Comparison of ENCODE assay signal across 8 mouse cellular contexts in genomic region chr17:35064378-35064877, GRCm38 (mm10). TPM values are rescaled to one million over a fixed set of nuclear protein-coding genes. Genes with fewer than 3 reads are reported as not detected.
DNase-seq lines count a peak whose midpoint lies in the region; ATAC-seq and TF ChIP-seq lines count a peak whose summit lies in the region.

No protein-coding gene starts in this region.

- TF ChIP-seq CTCF in liver, embryonic 14.5 days (IDR thresholded peaks at IDR 0.05; ENCODE audit: low read depth) = no peak

- H3K36me3 ChIP-seq in kidney, embryonic 15.5 days = peaks cover 30% of the 10 kb centered on the region
- peaks cover 32% of the 10 kb centered on the region for H3K36me3 ChIP-seq in forebrain, embryonic 13.5 days (ENCODE audit: poor library complexity, severe bottlenecking)
- no peaks in the 10 kb centered on the region for H3K36me3 ChIP-seq in liver, embryonic 14.5 days (replicated peaks; ENCODE audit: control insufficient read depth, insufficient read depth, low read depth)

- WGBS in kidney, embryonic 15.5 days = 33% methylated on average over 10 of the region's 10 CpGs
- WGBS in forebrain, embryonic 13.5 days = 34% methylated on average over 10 of the region's 10 CpGs
- WGBS in liver, embryonic 14.5 days (ENCODE audit: insufficient replicate concordance) = 25% methylated on average over 10 of the region's 10 CpGs

- no peak for TF ChIP-seq EP300 in liver, embryonic 14.5 days (IDR thresholded peaks at IDR 0.05; ENCODE audit: low read depth)

- no peak overlapping the region for H3K9ac ChIP-seq in kidney, embryonic 15.5 days
- peak overlapping the region; percentile 8; the same call in 1 of the 2 replicates for H3K9ac ChIP-seq in forebrain, embryonic 13.5 days
- no peak overlapping the region for H3K9ac ChIP-seq in liver, embryonic 14.5 days (replicated peaks)

- DNase-seq in kidney, adult 11 months = no peak
- DNase-seq in cerebellum, adult 8-10 months = peak; percentile 69
- DNase-seq in liver, embryonic 14.5 days (ENCODE audit: low read depth in 3 of 3, low spot score in 3 of 3) = no peak
- DNase-seq in frontal cortex, postnatal 25 days (ENCODE audit: low spot score in 2 of 2) = no peak
- DNase-seq in urinary bladder, postnatal 36 days (ENCODE audit: low spot score in 2 of 2) = no peak
- DNase-seq in thymus, postnatal 36 days = no peak

- peak overlapping the region; percentile 37 for H3K4me3 ChIP-seq in kidney, embryonic 15.5 days (replicated peaks)
- peak overlapping the region; percentile 25; the same call in 1 of the 2 replicates for H3K4me3 ChIP-seq in forebrain, embryonic 13.5 days
- peak overlapping the region in 1 of 2 experiments; percentile 43; a peak in 2 of 4 replicates for H3K4me3 ChIP-seq in liver, embryonic 14.5 days (ENCODE audit: insufficient read depth in 1 of 2, low read depth in 2 of 2, low read length in 2 of 2)

- peaks cover 22% of the 10 kb centered on the region for H3K27me3 ChIP-seq in kidney, embryonic 15.5 days
- peaks cover 49% of the 10 kb centered on the region for H3K27me3 ChIP-seq in forebrain, embryonic 13.5 days
- peaks cover 41% of the 10 kb centered on the region for H3K27me3 ChIP-seq in liver, embryonic 14.5 days (ENCODE audit: control insufficient read depth, insufficient read depth, low read length)

- no peak for ATAC-seq in kidney, embryonic 15.5 days (replicated peaks; ENCODE audit: low FRiP score)
- ATAC-seq in forebrain, embryonic 13.5 days = no peak
- ATAC-seq in liver, embryonic 14.5 days (ENCODE audit: insufficient read depth) = no peak

- H3K4me1 ChIP-seq in kidney, embryonic 15.5 days = peaks cover 48% of the 10 kb centered on the region
- H3K4me1 ChIP-seq in forebrain, embryonic 13.5 days = peaks cover 40% of the 10 kb centered on the region
- H3K4me1 ChIP-seq in liver, embryonic 14.5 days (replicated peaks; ENCODE audit: control insufficient read depth in 2 of 2, insufficient read depth in 2 of 2, low read length in 1 of 2) = peaks cover 12 to 13% of the 10 kb centered on the region in 2 experiments

- peak overlapping the region; percentile 78 for H3K27ac ChIP-seq in kidney, embryonic 15.5 days
- H3K27ac ChIP-seq in forebrain, embryonic 13.5 days = no peak overlapping the region
- no peak overlapping the region for H3K27ac ChIP-seq in liver, embryonic 14.5 days

- no peaks in the 10 kb centered on the region for H3K9me3 ChIP-seq in kidney, embryonic 15.5 days (replicated peaks)
- H3K9me3 ChIP-seq in forebrain, embryonic 13.5 days (replicated peaks) = no peaks in the 10 kb centered on the region
- H3K9me3 ChIP-seq in liver, embryonic 14.5 days (ENCODE audit: control insufficient read depth, low read length) = no peaks in the 10 kb centered on the region

- H3K4me2 ChIP-seq in kidney, embryonic 15.5 days = peak overlapping the region; percentile 76
- H3K4me2 ChIP-seq in forebrain, embryonic 13.5 days = peak overlapping the region; percentile 57
- peak overlapping the region; percentile 72 for H3K4me2 ChIP-seq in liver, embryonic 14.5 days (ENCODE audit: low read depth)

RNA-seq across cellular contexts. Expression of gene Ly6g6c, which starts 0.8 kb away (rescaled TPM):
- 1.6 TPM in 1 of 2 replicates, not detected in the other for polyA plus RNA-seq in kidney, embryonic 15.5 days (2015; fragmentation: Nextera tagmentation; extraction: Ambion mirVana)
- not detected in 2 replicates for polyA plus RNA-seq in forebrain, embryonic 13.5 days (2015; fragmentation: Nextera tagmentation; extraction: Ambion mirVana)
- 0.26 and 0.48 TPM in 2 replicates for polyA plus RNA-seq in liver, embryonic 14.5 days (2012; rRNA removed)
- 0.24 and 0.37 TPM in 2 replicates for polyA plus RNA-seq in liver, embryonic 14.5 days (2014; fragmentation: Nextera tagmentation; extraction: Ambion mirVana)

RNA-seq across cellular contexts. Expression of gene Mpig6b, which starts 1.6 kb away (rescaled TPM):
- 0.41 and 0.52 TPM in 2 replicates for polyA plus RNA-seq in kidney, embryonic 15.5 days (2015; fragmentation: Nextera tagmentation; extraction: Ambion mirVana)
- polyA plus RNA-seq in forebrain, embryonic 13.5 days (2015; fragmentation: Nextera tagmentation; extraction: Ambion mirVana) = 0.29 and 0.56 TPM in 2 replicates
- 2.3 and 2.6 TPM in 2 replicates for polyA plus RNA-seq in liver, embryonic 14.5 days (2012; rRNA removed)
- 4.0 and 6.6 TPM in 2 replicates for polyA plus RNA-seq in liver, embryonic 14.5 days (2014; fragmentation: Nextera tagmentation; extraction: Ambion mirVana)

RNA-seq across cellular contexts. Expression of gene Ddah2, which starts 5.6 kb away (rescaled TPM):
- 324 and 356 TPM in 2 replicates for polyA plus RNA-seq in kidney, embryonic 15.5 days (2015; fragmentation: Nextera tagmentation; extraction: Ambion mirVana)
- polyA plus RNA-seq in forebrain, embryonic 13.5 days (2015; fragmentation: Nextera tagmentation; extraction: Ambion mirVana) = 543 and 566 TPM in 2 replicates
- 12.0 and 12.3 TPM in 2 replicates for polyA plus RNA-seq in liver, embryonic 14.5 days (2012; rRNA removed)
- polyA plus RNA-seq in liver, embryonic 14.5 days (2014; fragmentation: Nextera tagmentation; extraction: Ambion mirVana) = 16.1 and 17.3 TPM in 2 replicates

RNA-seq across cellular contexts. Expression of gene Ly6g6e, which starts 12.3 kb away (rescaled TPM):
- 1.2 and 1.6 TPM in 2 replicates for polyA plus RNA-seq in kidney, embryonic 15.5 days (2015; fragmentation: Nextera tagmentation; extraction: Ambion mirVana)
- polyA plus RNA-seq in forebrain, embryonic 13.5 days (2015; fragmentation: Nextera tagmentation; extraction: Ambion mirVana) = 1.7 and 2.3 TPM in 2 replicates
- 0.08 and 0.32 TPM in 2 replicates for polyA plus RNA-seq in liver, embryonic 14.5 days (2012; rRNA removed)
- polyA plus RNA-seq in liver, embryonic 14.5 days (2014; fragmentation: Nextera tagmentation; extraction: Ambion mirVana) = not detected in 2 replicates

RNA-seq across cellular contexts. Expression of gene Ly6g6d, which starts 13.4 kb away (rescaled TPM):
- 5.0 and 6.0 TPM in 2 replicates for polyA plus RNA-seq in kidney, embryonic 15.5 days (2015; fragmentation: Nextera tagmentation; extraction: Ambion mirVana)
- 0.58 and 0.81 TPM in 2 replicates for polyA plus RNA-seq in forebrain, embryonic 13.5 days (2015; fragmentation: Nextera tagmentation; extraction: Ambion mirVana)
- 0.95 and 1.2 TPM in 2 replicates for polyA plus RNA-seq in liver, embryonic 14.5 days (2012; rRNA removed)
- 0.28 and 0.77 TPM in 2 replicates for polyA plus RNA-seq in liver, embryonic 14.5 days (2014; fragmentation: Nextera tagmentation; extraction: Ambion mirVana)

Comparison
In these comparisons a context has a peak if more than half of its experiments do, and no peak if none do; other contexts are left out.
1. RNA of gene Ddah2, which starts 5.6 kb away (polyA plus RNA-seq): 543 to 566 TPM in forebrain, embryonic 13.5 days and 324 to 356 TPM in kidney, embryonic 15.5 days; 12.0 to 17.3 TPM in liver, embryonic 14.5 days; every median in the first group is over 10 times any median in the second.
2. Peak in every context shown above with its lines, with median percentiles within 50 percentile points of each other: H3K4me2 ChIP-seq.